Mouse (Mus musculus): ENCODE data around the gene Gm20388.

DNA sequence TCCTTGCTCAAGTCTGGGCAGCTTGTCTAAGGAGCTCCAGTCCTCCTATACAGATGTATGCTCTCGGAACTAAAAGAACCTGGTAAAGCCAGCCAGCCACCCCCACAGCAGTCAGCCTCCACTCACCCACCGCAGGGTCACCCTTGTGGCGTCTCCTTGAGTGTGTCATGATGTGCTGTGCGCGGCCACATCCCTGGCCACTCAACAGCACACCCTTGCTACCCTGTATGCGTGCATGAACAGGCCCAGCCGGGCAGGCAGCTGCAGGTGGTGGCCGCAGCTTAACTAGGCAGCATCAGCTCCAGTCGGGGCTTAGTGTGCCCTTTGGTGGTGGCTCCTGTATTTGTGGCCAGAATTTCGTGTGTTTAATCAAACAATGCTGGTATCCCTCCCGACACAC, 2546.5 kb downstream of the Gm20388 start:
- no peak for TF ChIP-seq MAFK (IDR thresholded peaks at IDR 0.05; ENCODE audit: insufficient read depth, low read depth, low read length)
- TF ChIP-seq CHD2 (IDR thresholded peaks at IDR 0.05; ENCODE audit: low read depth, low read length) = no peak
- TF ChIP-seq ZC3H11A (IDR thresholded peaks at IDR 0.05; ENCODE audit: borderline replicate concordance, low read depth, low read length) = no peak
- no peak for TF ChIP-seq HCFC1 (IDR thresholded peaks at IDR 0.05; ENCODE audit: borderline replicate concordance, insufficient read depth, low read length)
- no peak for TF ChIP-seq ZNF384 (IDR thresholded peaks at IDR 0.05; ENCODE audit: low read depth, low read length)
